Mouse (Mus musculus) right cerebral cortex, adult 2 months (tissue): ENCODE data around the gene Asns.
A peak's percentile ranks its signal among the peaks of the same experiment; 100 is the strongest.

Source experiments
- DNase-seq, 2 experiments: peaks; one replicate each; pipeline ENCODE4 v3.0.0; 2021 to 2022; ENCODE audit warnings: low spot score in 2 of 2

The Asns gene

DNA sequence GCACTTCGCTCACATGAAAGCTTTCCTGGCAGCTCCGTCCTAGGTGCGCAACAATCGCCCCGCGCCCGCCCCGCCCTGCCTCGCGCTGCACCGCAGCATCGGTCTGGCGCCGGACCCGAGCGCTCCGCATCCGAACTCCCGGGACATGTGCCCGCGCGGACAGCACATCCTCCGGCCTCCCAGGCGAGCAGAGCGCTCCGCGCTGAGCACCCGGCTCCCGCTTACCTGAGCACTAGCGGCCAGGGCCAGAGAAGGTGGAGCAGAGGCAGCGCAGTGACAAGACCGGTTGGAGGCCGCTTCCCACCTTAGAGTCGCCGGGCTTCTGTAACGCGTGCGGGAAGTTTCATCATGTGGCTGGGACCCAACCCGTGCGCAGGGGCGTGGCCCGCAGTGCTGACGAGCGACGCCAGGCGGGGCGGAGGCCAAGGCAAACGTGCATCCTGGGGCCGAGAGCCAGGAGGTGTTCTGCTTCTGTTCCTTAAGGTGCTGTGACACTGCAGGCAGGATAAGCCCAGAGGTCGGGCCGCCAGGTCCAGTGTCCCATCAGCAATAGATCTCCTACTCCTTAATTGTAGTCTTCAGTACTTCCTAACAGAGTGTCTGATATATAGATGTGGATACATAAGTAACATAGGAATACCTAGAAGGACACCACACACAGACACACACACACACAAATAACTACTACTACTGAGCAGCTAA, at the start of gene Asns:
Gene Asns, minus strand, starts transcription at position 371 of the 702 bp plus-strand sequence.
- peak; percentile 90 to 91 for DNase-seq

DNA sequence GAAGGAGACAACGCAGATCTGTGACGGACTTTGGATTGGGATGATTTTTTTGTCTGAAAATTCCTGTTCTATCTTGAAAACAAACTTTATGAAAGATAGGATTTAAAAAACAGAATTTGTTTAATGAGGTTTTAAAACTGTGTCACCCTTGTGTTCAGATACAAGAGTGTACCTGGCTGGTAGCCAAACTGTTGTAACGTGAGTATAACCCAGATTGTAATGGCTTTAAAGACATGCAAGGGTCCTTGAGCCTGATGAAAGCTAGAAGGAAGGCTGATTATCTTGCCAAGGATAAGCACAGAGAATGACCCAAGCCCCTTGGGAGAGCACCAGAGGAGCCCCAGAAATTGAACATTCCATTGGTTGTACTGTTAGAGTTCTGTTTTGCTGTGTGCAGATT, 48.7 kb upstream of the Asns start:
- DNase-seq, result no peak

DNA sequence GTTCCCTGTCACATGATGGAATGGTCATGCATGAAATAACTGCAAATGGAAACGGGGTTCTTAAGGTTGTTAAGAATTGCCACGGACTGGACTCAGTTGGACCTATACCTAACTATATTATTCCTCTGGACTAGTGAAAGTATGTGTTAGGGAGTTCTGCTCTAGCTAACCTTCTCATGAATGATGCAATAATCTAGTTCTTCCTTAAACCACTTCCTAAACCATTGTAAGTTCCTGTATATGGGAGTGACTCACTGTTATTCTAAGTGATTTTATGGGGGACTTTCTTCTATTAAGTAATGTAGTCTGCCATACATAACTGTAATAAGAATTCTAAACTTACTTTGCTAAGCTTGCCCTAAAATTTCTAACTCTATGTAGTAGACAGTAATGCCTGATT, 44.8 kb upstream of the Asns start:
- no peak for DNase-seq

DNA sequence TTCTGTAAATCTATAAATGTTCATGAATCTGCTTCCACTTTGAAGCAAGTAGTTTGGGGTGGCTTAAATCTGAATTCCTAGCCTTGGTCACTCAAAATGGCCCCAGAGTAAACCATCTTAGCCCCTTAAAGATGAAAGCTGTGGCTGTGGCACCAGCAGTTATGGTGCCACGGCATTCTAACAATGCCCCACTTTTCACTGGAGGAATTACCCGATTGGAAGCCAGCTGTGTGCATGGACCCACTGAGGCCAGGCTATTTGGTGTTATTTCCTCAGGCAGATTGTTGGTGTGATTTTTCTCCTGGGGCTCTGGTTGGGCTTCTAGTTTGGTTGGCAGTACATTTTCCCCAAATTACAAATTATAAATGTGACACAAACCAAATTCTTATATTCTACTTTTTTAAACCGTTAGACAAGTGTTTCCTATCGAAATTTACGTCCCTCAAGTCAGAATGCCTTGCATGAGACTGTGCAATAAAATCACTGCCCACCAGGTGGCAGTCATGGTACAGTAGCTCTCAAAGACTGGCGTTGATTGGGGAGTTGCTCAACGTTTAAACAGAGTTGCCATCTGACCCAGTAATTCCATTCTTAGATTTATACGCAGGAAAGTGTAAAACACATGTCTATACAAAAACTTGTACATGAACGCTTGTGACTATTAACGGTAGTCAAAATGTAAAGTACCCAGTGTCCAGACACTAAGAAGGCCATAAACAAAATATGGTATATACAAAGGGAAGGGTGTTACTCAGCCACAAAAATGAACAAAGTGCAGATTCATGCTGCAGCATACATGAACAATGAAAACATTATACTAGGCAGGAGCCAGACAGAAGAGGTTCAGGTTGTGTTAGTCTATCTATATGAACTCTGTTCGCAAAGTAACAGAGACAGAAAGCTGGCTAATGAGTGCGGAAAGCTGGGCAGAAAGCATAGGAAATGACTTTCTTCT, 40.0 kb upstream of the Asns start:
- peak; percentile 93 to 94 for DNase-seq

GRCm38 (mm10) chr6:7732097-7732496, 39.0 kb upstream of the Asns start:
- DNase-seq, result no peak

DNA sequence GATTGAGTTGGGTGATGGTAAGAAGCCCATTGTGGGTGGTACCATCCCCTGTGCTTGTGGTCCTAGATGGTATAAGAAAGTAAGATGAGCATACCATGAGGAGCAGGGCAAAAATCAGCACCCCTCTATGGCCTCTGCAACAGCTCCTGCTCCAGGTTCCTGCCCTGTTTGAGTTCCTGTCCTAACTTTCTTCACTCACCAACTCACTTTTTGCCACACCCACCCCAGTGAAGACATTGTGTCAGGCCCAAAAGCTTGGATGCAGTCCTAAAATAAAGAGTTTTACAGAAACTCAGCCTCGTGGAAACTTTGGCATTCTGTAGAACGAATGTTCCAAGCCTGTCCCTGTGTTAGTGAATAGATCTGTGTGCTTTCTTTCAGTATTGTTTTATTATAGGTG, 36.1 kb upstream of the Asns start:
- DNase-seq, result no peak

GRCm38 (mm10) chr6:7728241-7728640, 35.2 kb upstream of the Asns start:
- DNase-seq, result no peak

DNA sequence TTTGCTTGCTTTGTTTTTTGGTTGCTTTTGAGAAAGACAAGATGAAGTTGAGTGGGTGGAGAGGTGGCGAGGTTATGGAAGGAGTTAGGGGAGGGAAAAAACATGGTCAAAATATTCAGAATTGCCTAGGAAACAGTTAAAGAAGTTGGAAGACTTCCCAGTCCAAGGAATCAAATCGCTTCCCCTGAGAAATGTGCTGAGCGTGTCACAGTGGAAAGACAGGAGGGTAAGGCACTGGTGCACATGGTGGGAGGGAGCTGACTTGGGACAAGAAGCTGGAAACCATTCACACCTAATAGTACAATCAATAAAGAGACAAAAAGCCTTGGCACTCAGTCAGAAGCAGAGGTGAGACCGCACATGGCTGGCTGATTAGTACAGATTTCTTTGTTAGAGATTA, 23.2 kb upstream of the Asns start:
- DNase-seq, result no peak

DNA sequence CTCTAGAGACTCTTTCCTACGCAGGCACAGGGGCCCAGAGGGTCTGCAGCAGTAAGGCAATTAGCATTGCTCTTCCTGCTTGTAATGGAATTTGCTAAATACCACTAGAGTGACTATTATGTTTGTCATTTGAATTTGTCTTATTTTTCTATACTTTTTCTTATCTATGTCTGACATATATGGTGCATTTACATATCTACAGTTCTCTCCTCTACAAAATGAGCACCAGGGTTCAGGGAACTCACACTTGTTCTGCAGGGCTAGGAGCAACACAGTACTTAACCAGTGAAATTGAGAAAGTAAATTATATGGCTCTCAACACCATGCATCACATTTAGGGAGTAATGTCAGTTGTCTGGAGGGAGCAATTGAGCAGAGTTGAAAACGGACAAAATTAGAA, 21.2 kb upstream of the Asns start:
- no peak for DNase-seq

DNA sequence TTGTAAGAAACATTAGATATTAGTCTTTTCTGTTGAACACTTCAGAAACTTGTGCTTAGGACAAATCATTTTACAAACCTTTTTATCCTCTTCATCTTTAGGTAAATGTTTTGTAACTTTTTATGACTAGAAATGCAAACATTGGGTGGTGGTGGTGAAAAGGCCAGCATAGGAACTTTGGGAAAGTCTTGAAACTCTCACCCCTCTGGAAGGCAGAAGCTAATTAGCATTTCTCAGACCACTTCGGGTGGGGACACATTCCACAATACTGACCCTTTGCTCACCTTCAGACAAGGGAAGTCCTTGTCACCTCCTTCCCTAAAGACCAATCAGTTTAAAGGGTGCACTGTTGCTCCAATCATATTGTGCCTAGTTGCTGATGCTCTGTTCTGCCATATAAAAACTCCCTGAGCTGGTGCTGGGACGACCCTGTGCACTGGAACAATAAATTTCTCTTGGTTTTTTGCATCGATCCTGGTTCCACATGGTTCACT, 18.8 kb upstream of the Asns start:
- DNase-seq, result no peak

- DNase-seq, result no peak
Measured at GRCm38 (mm10) chr6:7708246-7708645, 15.2 kb upstream of the Asns start.

DNA sequence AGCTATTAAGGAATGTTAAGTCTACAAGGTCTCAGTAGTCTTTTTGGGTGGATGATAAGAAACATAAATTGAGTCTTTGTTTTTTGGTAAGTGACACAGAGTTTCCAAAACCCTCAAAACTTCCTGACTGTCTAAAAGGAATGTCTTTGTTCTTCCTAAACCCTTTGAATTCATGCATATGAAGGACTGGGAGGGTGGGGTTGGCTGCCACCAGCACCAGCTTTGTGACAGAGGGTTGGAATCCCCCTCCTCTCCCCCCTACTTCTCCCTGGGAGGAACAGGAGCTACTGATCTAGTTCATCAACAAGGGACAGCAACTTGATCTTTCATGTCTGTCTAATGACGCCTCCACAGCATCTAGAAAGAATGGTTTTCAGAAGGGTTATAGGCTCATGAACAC, 13.7 kb upstream of the Asns start:
- no peak for DNase-seq

GRCm38 (mm10) chr6:7697999-7698699, 5.1 kb upstream of the Asns start:
- DNase-seq, result no peak

- no peak for DNase-seq
Measured at GRCm38 (mm10) chr6:7697077-7697643, 4.1 kb upstream of the Asns start.

GRCm38 (mm10) chr6:7696641-7697040, 3.6 kb upstream of the Asns start:
- no peak for DNase-seq

GRCm38 (mm10) chr6:7695901-7696300, 2.8 kb upstream of the Asns start:
- no peak for DNase-seq

- DNase-seq, result no peak
Measured at GRCm38 (mm10) chr6:7693666-7694065, 612 bp upstream of the Asns start.

GRCm38 (mm10) chr6:7692451-7692850, 603 bp downstream of the Asns start:
- DNase-seq, result peak; percentile 31 to 34

DNA sequence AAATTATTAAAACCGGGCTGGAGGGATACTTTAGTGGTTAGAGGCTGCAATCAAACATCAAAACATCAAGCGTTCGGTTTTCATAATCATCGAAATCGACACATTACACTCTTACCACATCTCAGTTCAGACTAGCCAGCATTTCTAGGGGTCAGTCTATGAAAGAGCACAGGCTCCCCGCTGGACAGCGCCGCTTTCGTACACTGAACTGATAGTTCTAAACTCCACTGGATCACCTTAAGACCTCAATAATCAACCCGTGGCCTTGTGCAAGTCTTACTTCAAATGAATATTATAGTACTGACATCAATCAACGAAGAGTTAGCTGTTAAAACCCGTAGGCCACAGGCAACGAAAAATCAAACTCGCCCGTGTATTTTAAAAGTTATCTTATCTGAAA, 1.0 kb downstream of the Asns start:
- DNase-seq, result no peak

DNA sequence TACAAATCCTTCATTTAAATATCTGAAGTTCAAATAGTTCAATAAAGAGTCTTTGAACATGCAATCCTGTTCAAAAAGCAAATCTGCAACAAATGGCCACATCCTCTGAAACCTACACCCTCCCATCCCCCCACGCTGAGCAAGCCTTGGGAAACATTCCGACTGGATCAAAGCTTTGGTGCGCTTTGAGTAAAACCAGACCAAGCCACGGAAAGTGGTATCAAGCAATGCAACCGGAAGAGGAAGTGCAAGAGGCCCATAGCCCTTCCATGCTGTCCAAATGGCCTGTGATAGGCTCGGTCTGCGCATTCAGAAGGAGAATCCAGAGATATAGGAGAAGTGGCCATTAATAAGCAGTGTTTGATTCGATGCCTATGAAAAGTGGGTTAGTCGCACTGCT, 2.6 kb downstream of the Asns start:
- no peak for DNase-seq

- no peak for DNase-seq
Measured at GRCm38 (mm10) chr6:7689180-7689579, 3.9 kb downstream of the Asns start.

- no peak for DNase-seq
Measured at GRCm38 (mm10) chr6:7686047-7686446, 7.0 kb downstream of the Asns start.
